Mouse (Mus musculus) right cerebral cortex, postnatal 4 days (tissue): ENCODE measurements at regions not wholly inside any gene's neighbourhood (a gene's known extent, or its start where the extent isn't known, plus 50 kb on each side); places are given as distances from the start of the nearest gene placed in this dataset.

Experiments used
- DNase-seq: peaks from one replicate; pipeline ENCODE4 v3.0.0-alpha.2; 2022

GRCm38 (mm10) chr13:72809226-72809625, 180.6 kb downstream of the Irx2 start:
- no peak for DNase-seq

- DNase-seq = no peak
These were observed 182.0 kb downstream of the Irx2 start for GRCm38 (mm10) chr13:72810626-72811025.

- no peak for DNase-seq
These were observed 186.0 kb downstream of the Irx2 start for GRCm38 (mm10) chr13:72814616-72815015.

- DNase-seq = no peak
These were observed 186.8 kb downstream of the Irx2 start for GRCm38 (mm10) chr13:72815236-72815932.

GRCm38 (mm10) chr13:72815933-72816553, 187.4 kb downstream of the Irx2 start:
- DNase-seq = no peak

GRCm38 (mm10) chr13:72816856-72817255, 188.2 kb downstream of the Irx2 start:
- DNase-seq = no peak

GRCm38 (mm10) chr13:72817521-72817920, 188.9 kb downstream of the Irx2 start:
- DNase-seq = no peak

GRCm38 (mm10) chr13:72817930-72818329, 189.3 kb downstream of the Irx2 start:
- no peak for DNase-seq

GRCm38 (mm10) chr13:72826613-72827012, 198.0 kb downstream of the Irx2 start:
- DNase-seq = no peak

- no peak for DNase-seq
These were observed 200.7 kb downstream of the Irx2 start for GRCm38 (mm10) chr13:72829331-72829730.

- no peak for DNase-seq
These were observed 204.7 kb downstream of the Irx2 start for GRCm38 (mm10) chr13:72833326-72833725.

- DNase-seq = no peak
These were observed 208.4 kb downstream of the Irx2 start for GRCm38 (mm10) chr13:72837016-72837415.

GRCm38 (mm10) chr13:72848097-72848496, 219.5 kb downstream of the Irx2 start:
- DNase-seq = no peak

GRCm38 (mm10) chr13:72849841-72850240, 221.2 kb downstream of the Irx2 start:
- no peak for DNase-seq

- no peak for DNase-seq
These were observed 224.3 kb downstream of the Irx2 start for GRCm38 (mm10) chr13:72852896-72853295.

- no peak for DNase-seq
These were observed 247.3 kb downstream of the Irx2 start for GRCm38 (mm10) chr13:72875921-72876320.

GRCm38 (mm10) chr13:72894982-72895381, 266.4 kb downstream of the Irx2 start:
- no peak for DNase-seq

GRCm38 (mm10) chr13:72902576-72902975, 274.0 kb downstream of the Irx2 start:
- no peak for DNase-seq

GRCm38 (mm10) chr13:72918895-72919294, 290.3 kb downstream of the Irx2 start:
- no peak for DNase-seq

GRCm38 (mm10) chr13:72920368-72920767, 291.7 kb downstream of the Irx2 start:
- no peak for DNase-seq

- DNase-seq = peak; percentile 11
These were observed 296.0 kb downstream of the Irx2 start for GRCm38 (mm10) chr13:72924560-72925135.

- no peak for DNase-seq
These were observed 308.6 kb downstream of the Irx2 start for GRCm38 (mm10) chr13:72937246-72937645.

- no peak for DNase-seq
These were observed 309.7 kb downstream of the Irx2 start for GRCm38 (mm10) chr13:72938156-72938874.
